Mouse (Mus musculus) frontal cortex, postnatal 25 days (tissue): ENCODE measurements at regions not wholly inside any gene's neighbourhood (a gene's known extent, or its start where the extent isn't known, plus 50 kb on each side); places are given as distances from the start of the nearest gene placed in this dataset.

Experiments used
- DNase-seq, 2 experiments: peaks; one replicate each; pipeline ENCODE4 v3.0.0; 2022; ENCODE audit warnings: low spot score in 2 of 2

DNA sequence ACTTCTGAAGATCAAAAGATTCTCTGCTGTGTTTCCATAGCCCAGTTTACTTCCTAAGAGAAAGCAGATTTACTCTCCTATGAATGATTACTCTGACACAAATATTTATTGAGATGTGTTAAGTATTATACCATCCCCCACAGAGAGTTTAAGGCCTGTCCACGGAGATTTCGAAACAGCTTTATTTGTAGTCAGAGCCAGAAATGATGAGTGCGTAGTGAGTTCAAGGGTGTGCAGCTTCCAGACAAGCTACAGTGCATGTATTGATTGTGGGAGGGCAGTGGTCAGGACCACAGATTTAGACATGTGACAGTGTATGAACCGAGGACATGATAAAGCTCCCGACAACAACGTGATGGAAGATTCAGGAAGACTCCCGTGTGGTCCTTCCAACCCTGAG, 126.8 kb downstream of the Hlx start:
- DNase-seq: no peak

GRCm38 (mm10) chr1:184603136-184603535, 129.3 kb downstream of the Hlx start:
- DNase-seq: no peak

DNA sequence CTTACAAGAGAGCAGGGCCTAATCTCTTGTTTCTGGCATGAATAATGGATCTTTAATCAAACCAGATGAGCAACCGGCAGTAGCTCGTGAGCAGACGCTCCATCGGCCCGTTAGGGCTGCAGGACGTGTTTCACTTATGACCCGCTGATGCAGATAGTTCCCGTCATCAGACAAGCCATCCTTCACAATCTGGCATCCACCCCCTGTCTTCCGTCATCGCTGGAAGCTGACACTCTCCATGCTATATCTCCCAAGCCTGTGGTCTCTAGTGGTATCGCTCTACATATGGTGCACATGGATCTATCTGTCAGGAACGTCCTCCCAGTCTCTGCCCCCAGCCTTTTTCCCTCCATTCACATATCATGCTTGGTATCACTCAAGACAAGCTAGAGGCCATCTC, 137.0 kb downstream of the Hlx start:
- DNase-seq: no peak

- DNase-seq: no peak
Measured at GRCm38 (mm10) chr1:184590634-184591033, 141.8 kb downstream of the Hlx start.

- DNase-seq: no peak
Measured at GRCm38 (mm10) chr1:184589277-184589676, 143.1 kb downstream of the Hlx start.

- no peak for DNase-seq
Measured at GRCm38 (mm10) chr1:184584505-184584874, 147.9 kb downstream of the Hlx start.

GRCm38 (mm10) chr1:184583751-184584504, 148.5 kb downstream of the Hlx start:
- no peak for DNase-seq

DNA sequence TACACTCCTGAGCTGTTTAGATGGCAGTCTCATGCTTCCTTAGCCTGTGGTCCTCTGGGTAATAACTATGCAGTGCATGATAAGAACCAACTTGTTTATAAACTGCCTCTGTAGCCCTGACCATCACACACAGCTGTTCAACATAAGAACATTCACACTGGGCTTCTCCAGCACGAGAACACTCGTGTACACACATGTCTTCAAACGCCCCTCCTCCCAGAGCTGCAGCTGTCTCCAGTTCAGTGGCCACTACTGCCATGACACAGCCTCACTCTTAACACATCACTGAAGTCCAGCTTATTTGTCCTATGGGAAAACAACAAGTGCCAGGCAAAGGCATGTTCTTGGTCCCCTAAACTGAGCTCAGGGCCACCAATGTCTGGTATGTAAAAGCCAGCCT, 152.9 kb downstream of the Hlx start:
- no peak for DNase-seq

- no peak for DNase-seq
Measured at GRCm38 (mm10) chr1:184576527-184576926, 155.9 kb downstream of the Hlx start.

- no peak for DNase-seq
Measured at GRCm38 (mm10) chr1:184573325-184573724, 159.1 kb downstream of the Hlx start.

DNA sequence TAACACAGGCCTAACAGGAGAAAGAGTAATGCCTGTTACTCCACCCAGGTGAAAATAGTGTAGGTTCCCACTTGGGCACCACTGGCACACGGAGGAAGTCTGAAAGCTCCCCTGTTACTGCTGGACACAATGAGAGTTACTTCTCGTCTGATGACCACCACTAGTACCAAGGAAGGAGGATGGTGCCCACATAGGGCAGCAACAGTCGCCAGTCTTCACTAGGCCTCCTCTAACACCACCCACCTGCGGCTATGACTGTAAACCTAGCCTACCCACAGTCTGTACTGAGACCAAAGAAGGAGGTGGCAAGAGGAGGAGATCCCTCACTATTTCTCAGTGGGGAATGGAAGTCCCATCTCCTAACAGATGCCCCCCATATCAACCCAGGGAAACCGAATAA, 161.7 kb downstream of the Hlx start:
- no peak for DNase-seq

DNA sequence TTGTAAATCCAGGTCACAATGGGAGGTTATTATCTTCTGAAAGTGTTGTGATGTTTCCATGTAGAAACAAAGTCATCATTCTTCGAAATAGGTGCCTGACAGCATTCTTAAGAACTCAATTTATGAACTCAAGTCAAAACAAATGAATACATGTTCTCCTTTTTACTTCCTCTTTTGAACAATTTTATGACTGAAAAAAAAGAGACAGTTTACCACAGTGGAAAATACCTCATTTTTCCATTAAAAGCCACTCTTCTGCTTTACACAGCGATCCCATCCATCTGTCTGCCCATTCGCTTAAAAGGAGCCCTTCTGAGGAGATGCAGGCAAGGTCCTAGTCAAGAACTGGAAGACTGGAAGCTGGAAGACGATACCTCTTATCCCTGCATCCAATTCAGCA, 169.5 kb downstream of the Hlx start:
- DNase-seq: no peak

- DNase-seq: no peak
Measured at GRCm38 (mm10) chr1:184562239-184562638, 170.2 kb downstream of the Hlx start.

GRCm38 (mm10) chr1:184559543-184559942, 172.9 kb downstream of the Hlx start:
- DNase-seq: no peak

DNA sequence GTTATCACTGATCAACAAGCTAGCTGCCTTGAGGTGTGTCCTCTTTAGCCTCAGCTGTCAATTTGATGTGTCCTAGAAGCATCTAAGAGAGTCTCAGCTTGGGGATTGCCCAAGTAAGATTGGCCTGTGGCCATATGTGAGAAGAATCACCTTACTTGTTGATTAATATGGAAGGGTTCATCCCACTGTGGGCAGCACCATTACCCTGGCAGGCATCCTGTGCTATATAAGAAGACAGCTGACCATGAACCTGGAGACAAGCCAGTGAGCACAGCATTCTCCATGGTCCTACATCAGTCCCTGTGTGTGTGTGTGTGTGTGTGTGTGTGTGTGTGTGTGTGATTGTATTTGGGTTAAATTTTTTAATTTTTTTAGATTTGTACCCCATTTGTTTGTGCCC, 178.6 kb downstream of the Hlx start:
- DNase-seq: no peak

- DNase-seq: no peak
Measured at GRCm38 (mm10) chr1:184550491-184550890, 181.9 kb downstream of the Hlx start.

DNA sequence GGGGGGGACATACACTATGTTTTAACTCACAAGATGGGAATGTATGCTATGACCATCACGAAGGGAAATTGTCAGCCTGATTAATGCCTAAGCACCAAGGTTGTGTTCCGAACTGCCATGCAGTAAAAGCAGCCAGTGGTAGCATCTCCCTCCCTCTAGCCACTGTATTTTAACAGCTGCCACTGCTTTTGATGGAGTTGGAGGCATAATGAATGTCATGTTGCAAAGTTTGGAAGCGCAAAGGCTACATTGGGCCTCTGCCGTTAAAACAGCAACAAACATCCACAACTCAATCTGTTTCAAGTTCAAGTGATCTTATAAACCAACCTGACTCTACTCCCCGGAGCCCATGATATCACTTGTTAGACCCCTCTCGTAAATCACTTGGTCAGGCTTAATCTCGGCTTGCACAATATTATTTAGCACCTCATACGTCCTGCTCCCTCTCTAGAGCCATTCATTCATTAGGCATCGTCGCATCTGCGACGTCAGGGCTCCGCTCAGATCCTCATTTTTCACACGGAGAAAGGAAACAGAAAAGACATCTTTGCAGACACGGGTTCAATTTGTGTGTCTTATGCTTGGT, 184.7 kb downstream of the Hlx start:
- DNase-seq: no peak

DNA sequence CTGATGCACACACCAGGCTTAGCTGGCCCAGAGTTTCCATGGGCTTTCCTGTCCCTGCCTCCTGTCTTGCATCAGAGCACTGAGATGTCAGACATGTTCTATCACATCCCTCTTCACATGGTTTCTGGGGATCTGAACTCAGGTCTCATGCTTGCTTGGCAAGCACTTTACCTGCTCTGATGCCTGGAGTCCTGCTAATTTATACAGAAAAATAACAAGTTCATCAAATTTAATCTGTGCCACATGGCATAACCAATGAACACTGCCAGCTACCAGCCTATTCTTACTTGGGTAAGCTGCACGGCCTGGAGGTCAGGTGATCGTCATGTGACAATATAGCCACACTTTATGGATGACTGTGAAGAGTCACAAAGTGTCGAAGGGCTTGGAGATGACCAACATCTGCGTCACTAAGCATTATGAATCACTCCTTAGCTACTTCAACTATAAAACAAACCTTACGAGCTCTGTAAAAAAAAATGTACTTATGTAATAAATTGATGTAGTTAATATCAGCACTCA, 186.2 kb downstream of the Hlx start:
- DNase-seq: no peak

DNA sequence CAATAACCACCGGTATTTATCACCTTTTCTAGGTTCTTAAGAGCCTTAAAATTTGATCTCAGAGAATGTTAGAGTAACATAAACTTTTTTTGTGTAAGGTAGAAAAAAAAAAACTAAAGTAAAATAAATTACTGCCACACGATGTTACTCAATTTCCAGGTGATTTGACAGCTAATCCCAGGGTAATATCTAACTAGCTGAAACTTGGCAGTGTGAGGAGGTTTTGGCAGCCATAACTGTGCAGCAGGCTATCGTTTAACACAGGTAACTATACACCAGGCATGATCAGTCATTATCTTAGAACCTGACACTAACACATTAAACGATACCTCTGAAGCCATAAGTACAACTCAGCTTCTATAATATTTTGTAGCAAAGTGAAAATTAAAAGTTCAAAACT, 187.3 kb downstream of the Hlx start:
- DNase-seq: no peak

GRCm38 (mm10) chr1:184542321-184543115, 189.9 kb downstream of the Hlx start:
- no peak for DNase-seq

GRCm38 (mm10) chr1:184539818-184540217, 192.6 kb downstream of the Hlx start:
- DNase-seq: no peak

DNA sequence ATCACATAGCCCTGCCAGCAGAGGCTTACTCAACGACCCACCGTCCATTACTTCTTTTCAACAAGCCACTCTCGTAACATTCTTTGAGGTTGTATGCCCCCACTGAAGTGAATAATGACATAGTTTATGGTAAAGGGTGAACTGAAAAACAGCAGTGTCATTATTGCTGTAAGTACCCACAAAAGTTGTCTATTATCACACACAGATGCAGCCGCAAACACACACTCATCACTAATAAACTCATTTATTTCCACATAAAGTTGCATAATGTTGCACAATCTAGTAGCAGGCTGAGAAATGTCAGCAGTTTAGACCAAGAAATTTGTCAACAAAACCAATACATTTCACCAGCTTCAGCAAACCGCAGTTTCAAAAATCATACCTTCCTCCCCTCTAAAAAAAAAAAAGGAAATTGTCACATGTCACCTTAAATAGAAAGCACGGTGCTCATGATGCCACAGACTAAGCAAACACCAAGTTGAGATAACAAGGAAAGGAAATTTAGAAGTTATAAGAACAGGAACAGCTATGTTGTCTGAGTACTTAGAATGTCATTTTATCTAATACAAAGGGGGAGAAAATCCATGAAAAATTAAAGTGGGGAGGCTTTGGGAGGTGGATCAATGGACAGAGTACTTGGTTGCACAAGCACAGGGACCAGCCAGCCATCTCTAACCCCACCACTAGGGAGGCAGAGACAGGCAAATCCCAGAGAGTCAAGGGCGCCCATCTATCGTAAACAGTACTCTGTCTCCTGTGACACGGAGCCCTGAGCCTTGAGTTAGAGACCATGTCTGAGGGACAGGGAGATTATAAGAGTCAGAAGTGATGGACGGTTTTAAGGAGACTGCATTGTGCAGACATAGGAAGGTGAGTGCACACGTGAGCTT, 195.9 kb downstream of the Hlx start:
- no peak for DNase-seq
